Mouse (Mus musculus): ENCODE data around the gene Fip1l1.
A peak's percentile ranks its signal among the peaks of the same experiment; 100 is the strongest.

The Fip1l1 gene

GRCm38 (mm10) chr5:74535240-74536021, at the start of gene Fip1l1:
TSS of gene Fip1l1 (plus strand) at chr5:74535449.
- DNase-seq = peak; percentile 97

GRCm38 (mm10) chr5:74492705-74493104, 42.5 kb upstream of the Fip1l1 start:
- no peak for DNase-seq

GRCm38 (mm10) chr5:74511686-74512085, 23.6 kb upstream of the Fip1l1 start:
- DNase-seq = no peak

- DNase-seq = no peak
Observed at GRCm38 (mm10) chr5:74527025-74527424, 8.2 kb upstream of the Fip1l1 start.

- no peak for DNase-seq
Observed at GRCm38 (mm10) chr5:74530785-74531184, 4.5 kb upstream of the Fip1l1 start.

GRCm38 (mm10) chr5:74531630-74532280, 3.5 kb upstream of the Fip1l1 start, which contains the start of gene Scfd2:
TSS of gene Scfd2 (minus strand) at chr5:74531759.
- DNase-seq = peak; percentile 98

- DNase-seq = no peak
Observed at GRCm38 (mm10) chr5:74536180-74536947, 1.1 kb downstream of the Fip1l1 start.

GRCm38 (mm10) chr5:74545606-74546005, 10.4 kb downstream of the Fip1l1 start:
- no peak for DNase-seq

GRCm38 (mm10) chr5:74549566-74549965, 14.3 kb downstream of the Fip1l1 start:
- no peak for DNase-seq

GRCm38 (mm10) chr5:74561151-74561550, 25.9 kb downstream of the Fip1l1 start:
- DNase-seq = no peak

- no peak for DNase-seq
Observed at GRCm38 (mm10) chr5:74571767-74572166, 36.5 kb downstream of the Fip1l1 start.

- no peak for DNase-seq
Observed at GRCm38 (mm10) chr5:74589133-74589532, 53.9 kb downstream of the Fip1l1 start.

- no peak for DNase-seq
Observed at GRCm38 (mm10) chr5:74591413-74591812, 56.2 kb downstream of the Fip1l1 start.

- no peak for DNase-seq
Observed at GRCm38 (mm10) chr5:74593147-74593546, 57.9 kb downstream of the Fip1l1 start.

- DNase-seq = no peak
Observed at GRCm38 (mm10) chr5:74600010-74600409, 64.8 kb downstream of the Fip1l1 start.

- no peak for DNase-seq
Observed at GRCm38 (mm10) chr5:74601171-74601570, 65.9 kb downstream of the Fip1l1 start.

- DNase-seq = no peak
Observed at GRCm38 (mm10) chr5:74601965-74602364, 66.7 kb downstream of the Fip1l1 start.

GRCm38 (mm10) chr5:74602371-74602770, 67.1 kb downstream of the Fip1l1 start:
- DNase-seq = no peak

GRCm38 (mm10) chr5:74603306-74603705, 68.1 kb downstream of the Fip1l1 start:
- DNase-seq = no peak

- no peak for DNase-seq
Observed at GRCm38 (mm10) chr5:74606213-74606612, 71.0 kb downstream of the Fip1l1 start.

GRCm38 (mm10) chr5:74610511-74610910, 75.3 kb downstream of the Fip1l1 start:
- DNase-seq = no peak

- no peak for DNase-seq
Observed at GRCm38 (mm10) chr5:74612713-74613112, 77.5 kb downstream of the Fip1l1 start.

GRCm38 (mm10) chr5:74613491-74614151, 78.4 kb downstream of the Fip1l1 start:
- DNase-seq = no peak
